Mouse (Mus musculus): ENCODE data around the gene Fscn3.

GRCm38 (mm10) chr6:28385169-28385568 is 42.4 kb upstream of the Fscn3 start:
- TF ChIP-seq POLR2AphosphoS2 (IDR thresholded peaks at IDR 0.05; ENCODE audit: low read depth, low read length), result no peak
- TF ChIP-seq UBTF (IDR thresholded peaks at IDR 0.05; ENCODE audit: low read depth, low read length), result no peak
- TF ChIP-seq RAD21 (IDR thresholded peaks at IDR 0.05; ENCODE audit: low read depth, low read length), result no peak
- no peak for TF ChIP-seq GABPA (IDR thresholded peaks at IDR 0.05; ENCODE audit: insufficient replicate concordance, low read depth, low read length)
- no peak for TF ChIP-seq USF1 (IDR thresholded peaks at IDR 0.05; ENCODE audit: low read depth, low read length)
- no peak for TF ChIP-seq USF2 (conservative IDR thresholded peaks at IDR 0.05; ENCODE audit: low read depth, low read length)
- TF ChIP-seq TCF12 (IDR thresholded peaks at IDR 0.05; ENCODE audit: low read depth, low read length), result no peak
- TF ChIP-seq SMC3 (IDR thresholded peaks at IDR 0.05; ENCODE audit: low read depth, low read length), result no peak
- TF ChIP-seq POLR2A (IDR thresholded peaks at IDR 0.05; ENCODE audit: low read depth, low read length), result no peak
- no peak for TF ChIP-seq CTCF (conservative IDR thresholded peaks at IDR 0.05 in 1 of 2, IDR thresholded peaks at IDR 0.05 in 1 of 2; ENCODE audit: low read depth in 2 of 2, low read length in 2 of 2)
- TF ChIP-seq SIN3A (IDR thresholded peaks at IDR 0.05; ENCODE audit: low read length), result no peak
- TF ChIP-seq ELF1 (IDR thresholded peaks at IDR 0.05; ENCODE audit: low read depth, low read length), result no peak
- TF ChIP-seq ETS1 (conservative IDR thresholded peaks at IDR 0.05; ENCODE audit: low read depth, low read length), result no peak
- no peak for TF ChIP-seq MAFK (IDR thresholded peaks at IDR 0.05; ENCODE audit: insufficient replicate concordance, low read length)

Measured in CH12.LX (cell line).